Mouse (Mus musculus): ENCODE results near the gene Gatad1. TPM values are rescaled to one million over a fixed set of nuclear protein-coding genes. Genes with fewer than 3 reads are reported as not detected.
"Not testable (repeated sequence)": the region's sequence is repeated elsewhere in the genome, so short reads cannot be mapped to it uniquely, and the experiment has no call there.

Gene Gatad1
- polyA plus RNA-seq, 1 experiment = 56.7 TPM

DNA sequence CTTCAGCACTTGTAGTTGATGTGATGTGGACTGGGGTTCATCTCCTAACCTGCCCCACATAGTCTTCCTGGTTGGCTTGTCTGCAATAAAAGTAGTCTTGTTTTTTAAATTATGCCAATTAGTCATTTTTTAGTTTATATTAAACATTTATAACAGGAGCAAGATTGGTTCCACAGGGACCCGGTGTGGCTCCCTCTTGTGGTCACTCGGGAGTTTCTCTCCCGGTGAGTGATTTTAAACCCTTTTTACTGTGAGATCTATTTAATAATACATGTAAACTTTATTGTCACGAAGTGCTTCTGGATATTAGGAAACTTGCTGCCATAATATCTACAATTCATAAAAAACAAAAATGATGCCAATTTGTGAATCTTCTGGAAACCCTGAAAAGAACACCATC, 23.0 kb downstream of the Gatad1 start:
- DNase-seq (ENCODE audit: low spot score) = no peak

DNA sequence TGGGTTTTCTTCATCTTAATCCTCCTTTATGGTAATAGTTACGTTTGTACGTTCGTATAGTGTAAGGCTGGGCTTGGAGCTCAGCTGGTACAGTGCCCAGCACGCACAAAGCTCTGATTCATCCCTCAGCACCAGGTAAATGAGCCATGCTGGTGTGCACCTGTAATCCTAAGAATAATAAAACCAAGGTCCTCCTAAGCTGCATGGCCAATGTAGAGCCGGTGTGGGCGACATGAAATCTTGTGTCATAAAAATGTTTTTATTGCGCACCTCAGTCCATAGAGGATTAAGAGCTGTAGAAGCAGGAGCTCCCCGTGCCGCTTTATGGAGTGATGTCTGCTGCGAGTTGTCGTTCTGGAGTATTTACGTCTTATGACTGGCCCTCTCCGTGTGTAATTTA, 23.7 kb downstream of the Gatad1 start:
- DNase-seq (ENCODE audit: low spot score) = no peak

DNA sequence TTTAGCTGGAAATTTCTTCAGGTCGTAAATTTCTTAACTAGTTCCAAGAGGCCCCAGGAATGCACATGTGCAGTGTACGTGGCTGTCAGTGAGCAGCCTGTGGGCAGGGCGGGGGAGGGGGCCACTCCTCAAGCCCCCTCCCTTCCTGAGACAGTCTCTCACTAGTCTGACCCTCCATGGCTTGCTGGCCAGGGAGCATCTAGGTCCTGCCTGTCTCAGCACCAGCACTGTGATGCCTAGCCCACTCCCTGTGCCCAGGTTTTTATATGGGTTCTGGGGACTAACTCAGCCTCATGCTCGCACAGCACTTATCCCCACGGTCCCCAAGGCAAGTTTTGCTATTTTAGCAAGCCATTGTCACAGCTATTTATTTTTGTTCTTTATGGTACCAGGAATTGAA, 24.7 kb downstream of the Gatad1 start:
- DNase-seq (ENCODE audit: low spot score) = no peak

DNA sequence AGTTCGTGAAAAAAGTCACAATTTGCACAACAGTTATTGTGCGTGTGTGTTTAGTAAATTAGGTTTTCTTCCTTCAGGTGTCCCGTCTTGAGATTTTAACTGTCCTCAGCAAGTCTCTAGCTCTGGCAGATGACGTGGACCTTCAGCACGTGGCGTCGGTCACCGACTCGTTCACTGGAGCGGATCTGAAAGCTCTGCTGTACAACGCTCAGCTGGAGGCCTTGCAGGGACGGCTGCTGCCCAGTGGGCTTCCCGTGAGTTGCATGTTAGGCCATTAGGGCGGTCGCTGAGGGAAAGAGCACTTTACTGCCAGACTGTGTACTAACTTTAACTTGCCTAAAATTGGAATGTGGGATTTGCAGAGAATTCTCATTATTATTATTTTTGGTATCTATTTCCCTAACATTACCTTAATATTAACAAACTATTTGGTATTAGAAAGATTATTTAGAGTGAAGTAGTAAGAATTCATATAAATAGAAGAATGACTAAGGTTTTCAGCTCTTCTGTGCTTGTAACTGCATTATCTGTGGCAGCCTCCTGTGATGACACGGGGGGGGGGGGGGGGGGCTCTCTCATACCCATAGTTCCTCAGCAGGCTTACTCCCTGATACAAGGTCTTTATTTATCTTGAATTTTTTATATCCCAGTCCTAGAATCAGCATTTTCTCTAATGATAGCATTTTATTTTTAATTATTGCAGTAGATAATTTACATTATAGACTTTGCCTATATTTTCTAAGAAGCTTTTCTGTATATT, 25.3 kb downstream of the Gatad1 start:
- no peak for DNase-seq (ENCODE audit: low spot score)

DNA sequence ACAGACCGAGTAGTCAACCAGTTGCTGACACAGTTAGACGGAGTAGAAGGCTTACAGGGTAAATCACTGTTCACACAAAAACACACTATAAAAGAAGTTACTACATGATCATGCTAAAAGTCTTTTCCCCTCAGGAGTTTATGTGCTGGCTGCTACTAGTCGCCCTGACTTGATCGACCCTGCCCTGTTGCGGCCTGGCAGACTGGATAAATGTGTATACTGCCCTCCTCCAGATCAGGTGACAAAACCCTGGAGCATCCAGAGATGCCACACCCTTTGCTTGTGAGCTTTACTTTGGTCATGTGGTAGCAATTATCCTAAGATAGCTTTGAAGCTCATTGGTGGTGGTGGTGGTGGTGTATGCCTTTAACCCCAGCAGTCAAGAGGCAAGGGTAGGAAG, 26.9 kb downstream of the Gatad1 start:
- no peak for DNase-seq (ENCODE audit: low spot score)

DNA sequence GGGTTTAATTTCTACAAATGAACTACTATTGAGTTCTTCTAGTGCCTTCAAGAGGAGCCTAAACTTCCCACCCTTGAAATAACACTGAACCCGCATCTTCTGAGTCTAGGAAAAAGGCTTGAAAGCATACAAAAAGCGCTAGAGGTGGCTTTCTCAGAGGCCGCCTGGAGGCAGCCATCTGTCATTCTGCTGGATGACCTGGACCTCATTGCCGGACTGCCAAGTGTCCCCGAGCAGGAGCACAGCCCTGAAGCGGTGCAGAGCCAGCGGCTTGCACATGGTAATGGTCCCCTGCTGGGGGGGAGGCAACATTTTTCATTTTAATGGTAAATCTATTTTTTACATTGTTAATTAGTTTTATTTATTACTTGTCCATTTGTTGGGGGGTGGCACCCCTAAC, 36.5 kb downstream of the Gatad1 start:
- DNase-seq (ENCODE audit: low spot score) = no peak

DNA sequence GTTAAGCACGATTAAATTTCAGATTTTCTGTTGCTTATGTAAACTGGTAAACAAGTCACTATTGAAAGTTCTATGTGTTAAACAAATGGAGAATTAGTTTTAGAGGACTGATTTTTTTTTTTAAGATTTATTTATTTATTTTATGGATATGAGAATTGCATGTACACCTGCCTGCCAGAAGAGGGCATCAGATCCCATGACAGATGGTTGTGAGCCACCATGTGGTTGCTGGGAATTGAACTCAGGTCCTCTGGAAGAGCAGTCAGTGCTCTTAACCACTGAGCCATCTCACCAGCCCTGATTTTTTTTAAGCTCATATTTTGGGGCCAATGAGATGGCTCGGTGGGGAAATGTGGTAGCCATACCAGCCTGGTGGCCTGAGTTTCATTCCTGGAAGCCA, 45.1 kb downstream of the Gatad1 start:
- not testable (repeated sequence) for DNase-seq (ENCODE audit: low spot score)

DNA sequence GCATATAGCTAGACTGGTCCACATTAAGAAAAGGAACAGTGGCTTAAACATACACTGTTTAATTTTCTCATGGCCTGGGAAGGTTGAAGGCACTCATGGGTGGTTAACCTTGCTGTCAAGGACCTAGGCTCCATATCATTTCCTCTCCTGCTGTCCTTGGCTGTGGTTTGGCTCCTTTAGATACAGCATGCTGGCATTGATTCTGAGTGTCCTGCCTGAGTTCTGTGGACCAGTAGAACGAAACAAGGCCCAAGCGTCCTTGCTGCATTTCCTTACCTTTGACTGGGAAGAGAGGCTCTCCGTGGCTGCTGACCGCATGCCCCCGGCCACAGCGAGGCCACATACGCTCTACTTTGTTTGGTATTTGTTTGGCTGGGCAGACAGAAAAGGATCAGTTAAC, 47.7 kb downstream of the Gatad1 start:
- no peak for DNase-seq (ENCODE audit: low spot score)

DNA sequence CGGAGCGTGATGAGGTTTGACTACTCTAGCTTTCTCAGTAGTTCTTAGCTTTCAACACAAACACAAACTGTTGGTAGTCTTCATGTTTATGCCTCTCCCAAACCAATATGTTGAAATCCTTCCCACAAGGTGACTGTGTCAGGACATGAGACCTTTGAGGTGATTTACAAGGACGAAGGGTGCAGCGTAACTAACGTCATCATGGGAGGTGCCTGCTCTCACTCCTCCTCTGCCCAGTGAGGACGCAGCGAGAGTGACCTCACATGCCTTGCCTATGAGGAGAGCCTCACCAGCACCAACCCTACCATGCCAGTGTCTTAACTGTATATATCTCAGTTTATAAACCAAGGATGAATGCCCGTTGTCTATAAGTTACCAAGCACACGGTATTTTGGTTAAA, 49.9 kb downstream of the Gatad1 start:
- DNase-seq (ENCODE audit: low spot score) = no peak

DNA sequence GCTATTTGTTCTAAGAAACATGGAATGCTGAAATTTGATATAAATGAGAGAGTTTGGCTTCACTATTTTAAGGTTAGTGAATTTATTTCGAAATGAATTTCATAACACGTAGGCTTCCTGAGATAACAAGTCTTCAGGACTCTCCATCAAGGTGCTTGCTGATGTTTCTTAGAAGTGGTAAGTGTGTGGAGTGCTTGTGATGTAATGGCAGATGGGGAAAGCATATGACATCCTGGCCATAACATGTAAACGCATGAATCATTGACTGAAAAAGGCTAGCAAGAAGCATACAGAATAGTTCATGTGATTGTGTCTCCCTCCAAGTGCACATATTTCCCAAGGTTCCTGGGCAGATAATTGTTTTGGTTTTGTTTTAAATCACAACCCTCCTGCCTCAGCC, 56.2 kb downstream of the Gatad1 start:
- DNase-seq (ENCODE audit: low spot score) = no peak

DNA sequence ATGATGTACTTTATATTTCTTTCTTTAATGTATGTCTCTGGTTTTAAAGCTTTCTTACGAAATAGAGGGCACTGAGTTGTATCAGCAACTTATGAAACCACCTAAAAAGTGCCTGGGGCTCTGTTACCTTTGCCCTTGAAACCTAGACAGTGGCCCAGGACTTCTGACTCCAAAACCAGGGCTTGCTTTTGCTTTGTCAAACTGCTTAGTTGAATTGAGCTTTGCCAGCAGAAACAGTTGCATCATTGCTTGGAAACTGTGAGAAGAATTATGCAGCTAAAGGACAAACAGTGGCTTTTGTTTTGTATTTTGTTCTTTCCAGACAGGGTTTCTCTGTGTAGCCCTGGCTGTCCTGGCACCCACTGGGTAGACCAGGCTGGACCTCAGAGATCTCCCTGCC, 56.7 kb downstream of the Gatad1 start:
- DNase-seq (ENCODE audit: low spot score) = no peak

DNA sequence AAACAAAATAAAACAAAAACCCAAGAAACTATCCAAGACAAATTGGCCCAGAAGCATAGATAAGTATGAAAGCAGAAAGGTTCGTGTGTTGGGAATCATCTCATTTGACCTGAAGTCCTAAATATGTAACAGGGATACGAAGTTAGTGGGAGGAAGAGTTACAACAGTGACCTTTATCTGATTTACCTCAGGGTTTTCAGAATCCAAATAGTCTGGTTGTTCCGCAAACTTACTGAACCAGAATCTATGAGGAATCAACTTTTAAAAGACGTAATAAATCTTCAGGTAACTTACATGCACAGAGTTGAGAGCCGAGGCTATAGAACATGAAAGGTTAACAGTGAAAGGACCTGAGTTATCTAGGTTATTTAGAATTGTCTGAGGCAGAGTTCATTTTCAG, 58.2 kb downstream of the Gatad1 start:
- no peak for DNase-seq (ENCODE audit: low spot score)

DNA sequence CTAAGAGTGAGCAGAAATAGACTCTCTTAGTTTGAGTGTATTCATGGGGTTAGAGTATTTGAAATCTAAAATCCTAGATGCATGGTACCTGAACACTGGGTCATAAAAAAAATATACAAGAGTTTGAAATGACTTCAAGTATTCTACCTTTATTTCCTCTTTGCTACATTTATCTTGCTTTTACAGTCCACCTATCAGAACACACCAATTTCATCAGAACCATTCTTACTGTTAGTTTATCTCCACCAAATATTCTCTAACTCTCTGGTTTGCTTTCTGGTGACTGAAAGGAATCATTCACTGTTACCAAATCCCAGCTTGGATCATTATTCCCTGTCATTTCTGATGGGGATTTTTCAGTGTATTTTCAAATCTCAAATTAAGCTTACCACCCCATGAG, 59.8 kb downstream of the Gatad1 start:
- no peak for DNase-seq (ENCODE audit: low spot score)

DNA sequence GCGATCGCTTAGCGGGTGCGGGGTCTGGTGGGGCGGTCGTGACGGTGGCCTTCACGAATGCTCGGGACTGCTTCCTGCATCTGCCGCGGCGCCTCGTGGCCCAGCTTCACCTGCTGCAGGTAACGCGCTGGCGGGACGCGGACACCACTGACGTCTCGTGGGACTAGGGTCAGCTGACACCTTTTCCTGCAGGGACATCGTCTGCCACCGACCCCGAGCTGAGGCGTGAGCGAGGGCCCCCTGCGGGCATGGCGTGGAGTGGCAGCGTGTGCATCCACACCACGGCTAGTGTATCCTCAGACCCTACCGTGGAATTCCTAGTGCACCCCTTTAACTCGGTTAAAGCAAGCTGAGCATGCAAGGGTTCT, 60.6 kb downstream of the Gatad1 start, which contains the start of gene Rbm48:
Rbm48 (minus strand) TSS at position 187 of the 368 bp plus-strand sequence.
- peak; percentile 74 for DNase-seq (ENCODE audit: low spot score)

DNA sequence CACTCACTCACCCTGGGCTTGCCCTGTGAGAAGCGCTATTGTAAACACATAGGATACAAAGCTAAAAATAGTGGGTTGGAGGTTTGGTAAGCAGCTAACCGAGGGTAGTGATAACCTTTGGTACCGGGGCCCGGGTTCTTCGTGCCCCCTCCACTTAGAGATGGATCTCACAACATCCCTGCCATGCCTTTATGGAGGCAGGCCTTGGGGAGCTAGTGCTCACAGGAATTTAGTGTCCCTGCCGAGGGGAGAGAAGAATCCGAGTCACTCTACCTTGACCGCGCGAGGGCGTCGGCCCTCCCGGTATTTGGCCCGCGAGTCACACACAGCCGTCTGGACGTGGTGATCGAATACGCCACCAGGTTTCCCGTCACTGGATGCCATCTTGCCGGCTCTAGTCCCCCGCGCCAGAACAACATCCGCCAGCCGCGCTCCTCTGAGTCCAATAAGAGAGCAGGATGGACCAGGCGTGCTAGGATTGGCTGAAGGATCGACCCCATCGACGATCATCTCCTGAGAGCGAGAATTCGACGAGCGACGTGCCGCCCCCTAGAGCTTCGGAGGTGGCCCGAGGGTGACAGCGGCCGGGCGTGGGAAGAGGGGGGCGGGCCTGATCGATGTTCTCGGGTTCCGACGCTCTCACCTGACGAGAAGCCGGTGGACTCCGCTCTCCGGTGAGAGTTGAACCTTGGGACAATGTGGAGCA, 61.1 kb downstream of the Gatad1 start, which contains the start of gene Pex1:
Pex1 (plus strand) TSS at position 374 of the 706 bp plus-strand sequence.
- DNase-seq (ENCODE audit: low spot score) = peak; percentile 77

Other genes with a start within 250 kb of the Gatad1 start
- 16.5 and 17.5 TPM in 2 replicates for gene Fam133b, start 113.4 kb downstream of the Gatad1 start, polyA plus RNA-seq (2012; rRNA removed)
- gene 1700109H08Rik, start 85.6 kb downstream of the Gatad1 start, polyA plus RNA-seq (2012; rRNA removed) = 4.6 and 6.6 TPM in 2 replicates
- gene Pex1, start 61.1 kb downstream of the Gatad1 start, polyA plus RNA-seq (2012; rRNA removed) = 13.8 and 13.9 TPM in 2 replicates
- 10.3 and 10.9 TPM in 2 replicates for gene Rbm48, start 60.6 kb downstream of the Gatad1 start, polyA plus RNA-seq (2012; rRNA removed)
- not detected in 2 replicates for gene Tmbim7, start 6.0 kb downstream of the Gatad1 start, polyA plus RNA-seq (2012; rRNA removed)
- 10.8 and 13.1 TPM in 2 replicates for gene Ankib1, start 145.7 kb upstream of the Gatad1 start, polyA plus RNA-seq (2012; rRNA removed)
- 33.5 and 39.4 TPM in 2 replicates for gene Krit1, start 146.0 kb upstream of the Gatad1 start, polyA plus RNA-seq (2012; rRNA removed)
- not detected in 2 replicates for gene Lrrd1, start 188.0 kb upstream of the Gatad1 start, polyA plus RNA-seq (2012; rRNA removed)
- 6.2 and 7.2 TPM in 2 replicates for gene Mterf1a, start 236.7 kb upstream of the Gatad1 start, polyA plus RNA-seq (2012; rRNA removed)